Mouse (Mus musculus) embryo, embryonic 11 days (tissue): ENCODE measurements around the gene Usp9x.
A peak's percentile ranks its signal among the peaks of the same experiment; 100 is the strongest.

Source experiments
- DNase-seq: peaks from one replicate; pipeline ENCODE4 v3.0.0-alpha.2; 2015

Usp9x gene

DNA sequence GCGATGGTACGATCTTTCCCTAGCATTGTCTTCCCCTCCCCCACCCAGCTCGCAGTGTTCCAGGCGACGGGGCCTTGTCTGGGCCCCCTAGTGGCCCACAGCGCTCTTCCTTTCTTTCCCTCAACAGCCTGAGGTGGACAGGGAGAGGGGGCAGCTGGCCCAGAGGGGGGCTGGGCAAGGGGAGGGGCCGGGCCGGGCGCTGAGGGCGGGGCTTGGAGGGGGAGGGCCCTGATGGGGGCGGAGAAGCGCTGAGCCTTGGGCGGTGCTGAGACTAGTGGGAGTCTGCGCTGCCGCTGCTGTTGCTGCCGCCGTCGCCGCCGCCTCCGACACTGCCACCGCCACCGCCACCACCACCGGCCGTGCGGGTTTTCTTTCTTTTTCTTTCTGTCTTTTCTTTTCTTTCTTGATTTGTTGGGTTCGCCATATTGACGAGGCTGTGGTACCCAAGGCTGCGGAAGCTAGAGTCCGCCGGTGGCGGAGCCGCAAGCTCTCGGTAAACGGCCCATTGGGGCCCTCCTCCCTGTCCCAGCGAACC lies at the start of gene Usp9x:
TSS of gene Usp9x (plus strand) at position 258 of the 535 bp plus-strand sequence.
- peak; percentile 91 for DNase-seq

DNA sequence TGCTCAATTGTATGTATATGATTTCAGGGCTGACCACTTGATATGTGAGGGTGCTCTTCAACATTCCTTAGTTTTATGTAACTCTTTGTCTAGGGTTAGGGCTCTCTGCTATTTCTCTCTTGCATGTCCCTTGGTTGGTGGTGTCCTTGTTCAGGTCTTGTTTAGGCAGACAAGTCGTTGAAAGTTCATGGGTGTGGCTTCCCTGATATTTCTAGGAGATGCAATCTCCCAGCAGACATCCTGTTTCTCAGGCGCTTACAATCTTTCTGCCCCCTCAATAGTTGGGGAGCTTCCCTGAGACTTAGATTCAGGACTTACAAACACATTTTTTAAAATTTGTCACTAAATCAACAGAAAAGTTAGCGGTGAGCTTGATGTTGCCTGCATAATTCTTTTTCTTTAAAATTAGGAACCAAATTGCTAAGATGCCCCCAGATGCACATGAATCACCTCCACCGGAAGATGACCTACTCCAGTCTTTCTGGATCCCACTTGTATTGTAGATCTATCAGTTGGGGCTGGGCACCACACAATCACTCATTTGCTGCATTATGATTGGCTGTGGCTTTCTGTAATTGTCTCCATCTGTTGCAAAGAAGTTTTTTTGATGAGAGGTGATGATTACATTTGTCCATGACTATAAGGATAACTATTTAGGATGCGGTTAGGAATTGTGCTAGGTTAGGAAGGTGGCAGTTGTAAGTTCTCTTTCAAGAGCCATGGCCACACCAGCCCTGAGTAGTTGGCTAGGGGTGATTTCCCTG lies 48.6 kb upstream of the Usp9x start:
- no peak for DNase-seq

GRCm38 (mm10) chrX:13024539-13025202 lies 46.6 kb upstream of the Usp9x start:
- no peak for DNase-seq

DNA sequence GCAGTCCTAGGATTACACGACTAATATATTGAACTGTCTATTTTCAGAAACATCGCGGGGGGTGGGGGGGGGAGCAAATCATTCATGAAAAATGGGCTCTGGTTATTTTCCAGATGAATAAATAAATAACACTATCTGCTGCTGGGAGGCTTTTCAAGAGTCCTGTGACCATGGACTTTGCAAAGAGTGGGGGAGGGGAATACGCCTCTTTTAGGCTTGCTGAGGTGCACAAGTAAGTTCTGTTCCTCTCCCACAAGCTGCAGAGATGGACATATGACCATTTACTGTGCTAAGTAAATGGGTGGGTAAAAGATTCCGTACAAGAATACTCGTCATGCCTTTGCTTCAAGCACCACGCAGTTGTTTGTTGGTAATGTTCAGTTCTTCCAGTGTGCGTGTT lies 46.0 kb upstream of the Usp9x start:
- no peak for DNase-seq

- DNase-seq: no peak
Observed at GRCm38 (mm10) chrX:13028156-13028555, 43.1 kb upstream of the Usp9x start.

- no peak for DNase-seq
Observed at GRCm38 (mm10) chrX:13029996-13030395, 41.3 kb upstream of the Usp9x start.

- DNase-seq: no peak
Observed at GRCm38 (mm10) chrX:13037085-13037484, 34.2 kb upstream of the Usp9x start.

- no peak for DNase-seq
Observed at GRCm38 (mm10) chrX:13039211-13039610, 32.1 kb upstream of the Usp9x start.

DNA sequence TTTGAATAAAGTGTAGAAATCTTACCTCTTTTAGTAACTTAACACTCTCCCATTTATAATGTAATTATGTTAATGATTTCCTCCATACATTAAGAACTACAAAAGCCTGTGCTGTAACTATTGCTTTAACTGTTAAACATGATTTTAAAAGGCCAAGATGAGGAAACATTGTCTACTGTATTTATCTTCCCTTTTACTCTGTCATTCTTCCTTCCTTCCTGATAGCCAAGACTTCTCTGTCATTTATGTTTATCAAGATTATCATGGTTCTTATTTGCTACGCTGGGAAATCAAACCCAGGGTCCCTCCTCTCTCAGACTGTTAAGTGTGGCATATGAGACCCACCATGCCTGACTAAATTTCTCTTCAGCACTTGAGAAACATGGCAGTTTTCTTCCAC lies 30.9 kb upstream of the Usp9x start:
- no peak for DNase-seq

DNA sequence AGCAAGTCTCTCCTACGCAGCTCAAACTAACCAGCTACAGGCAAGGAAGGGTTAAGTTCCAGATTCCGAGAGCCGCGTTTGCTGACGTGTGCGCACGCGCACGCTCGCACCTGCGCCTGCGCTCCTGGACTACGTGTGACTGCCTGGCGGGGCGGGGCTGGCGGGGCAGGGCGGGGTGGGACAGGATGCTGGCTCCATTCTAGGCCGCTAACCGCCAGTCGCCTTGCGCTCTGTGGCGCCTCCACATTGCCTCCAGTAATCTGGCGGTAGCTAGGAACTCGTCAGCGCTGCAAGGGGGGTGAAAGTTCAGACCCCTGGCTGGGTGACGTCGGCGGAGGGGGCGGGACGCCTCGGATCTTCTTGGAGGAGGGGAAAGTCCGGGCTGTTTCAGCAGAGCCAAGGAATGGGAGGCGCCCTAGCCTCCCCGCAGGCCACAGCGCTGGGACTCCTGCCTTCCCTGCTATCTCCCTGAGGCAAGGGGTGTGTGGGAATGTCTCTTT lies 29.6 kb upstream of the Usp9x start:
- peak; percentile 92 for DNase-seq

GRCm38 (mm10) chrX:13043780-13044179 lies 27.5 kb upstream of the Usp9x start:
- DNase-seq: no peak

GRCm38 (mm10) chrX:13044666-13045065 lies 26.6 kb upstream of the Usp9x start:
- DNase-seq: no peak

- DNase-seq: no peak
Observed at GRCm38 (mm10) chrX:13046893-13047435, 24.3 kb upstream of the Usp9x start.

DNA sequence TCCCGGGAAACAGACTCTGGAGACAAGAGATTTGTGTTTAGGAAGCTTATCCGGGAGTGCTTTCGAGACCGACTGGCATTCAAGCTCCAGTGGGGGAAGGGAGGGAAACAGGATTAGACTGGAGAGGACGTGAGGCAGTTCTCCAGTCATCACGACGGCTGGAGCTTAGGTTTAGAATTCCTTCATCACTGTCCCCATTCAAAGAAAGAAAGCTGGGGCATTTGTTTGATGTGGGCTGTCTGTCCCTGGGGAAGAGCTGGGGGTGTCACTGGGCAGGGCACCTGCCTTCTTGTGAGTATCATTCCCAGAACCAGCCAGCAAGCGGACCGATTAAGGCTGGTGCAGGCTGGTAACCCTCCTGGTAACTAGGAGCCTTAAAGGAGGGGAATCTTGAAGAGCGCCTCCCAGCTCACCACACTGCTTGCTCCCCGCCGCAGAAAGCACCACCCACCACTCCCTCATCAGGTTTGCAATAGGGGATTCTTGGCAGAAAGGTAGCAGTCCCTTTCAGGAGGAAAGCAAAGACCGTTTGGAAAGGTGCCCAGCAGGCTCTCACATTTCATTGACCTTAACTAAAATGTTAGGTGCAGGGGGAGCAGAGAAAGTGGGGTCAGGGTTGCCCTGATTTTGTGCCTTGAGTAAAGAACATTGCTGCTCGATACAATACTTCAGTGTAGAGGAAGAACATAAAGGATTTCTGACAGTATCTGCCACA lies 23.5 kb upstream of the Usp9x start:
- peak; percentile 70 for DNase-seq

GRCm38 (mm10) chrX:13054612-13055011 lies 16.7 kb upstream of the Usp9x start:
- DNase-seq: no peak

GRCm38 (mm10) chrX:13061961-13062360 lies 9.3 kb upstream of the Usp9x start:
- DNase-seq: no peak

- DNase-seq: no peak
Observed at GRCm38 (mm10) chrX:13064273-13064925, 6.9 kb upstream of the Usp9x start.

DNA sequence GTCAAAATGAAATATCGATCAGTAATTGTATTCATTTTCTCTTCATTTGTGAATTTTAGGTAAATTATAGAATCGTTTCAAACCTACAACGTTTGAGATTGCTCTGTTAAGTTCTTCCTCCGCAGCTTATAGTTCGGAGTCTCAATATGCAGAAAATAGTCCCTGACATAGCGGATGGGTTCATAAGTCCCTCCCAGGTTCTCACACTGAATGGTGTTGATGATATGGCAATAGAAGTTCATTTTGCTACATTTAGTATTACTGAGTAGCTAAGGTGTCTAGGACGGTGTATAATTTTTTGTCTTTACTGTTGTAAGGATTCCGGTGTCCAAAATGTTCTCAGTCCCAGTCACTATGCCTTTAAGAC lies 1.1 kb upstream of the Usp9x start:
- peak; percentile 35 for DNase-seq

DNA sequence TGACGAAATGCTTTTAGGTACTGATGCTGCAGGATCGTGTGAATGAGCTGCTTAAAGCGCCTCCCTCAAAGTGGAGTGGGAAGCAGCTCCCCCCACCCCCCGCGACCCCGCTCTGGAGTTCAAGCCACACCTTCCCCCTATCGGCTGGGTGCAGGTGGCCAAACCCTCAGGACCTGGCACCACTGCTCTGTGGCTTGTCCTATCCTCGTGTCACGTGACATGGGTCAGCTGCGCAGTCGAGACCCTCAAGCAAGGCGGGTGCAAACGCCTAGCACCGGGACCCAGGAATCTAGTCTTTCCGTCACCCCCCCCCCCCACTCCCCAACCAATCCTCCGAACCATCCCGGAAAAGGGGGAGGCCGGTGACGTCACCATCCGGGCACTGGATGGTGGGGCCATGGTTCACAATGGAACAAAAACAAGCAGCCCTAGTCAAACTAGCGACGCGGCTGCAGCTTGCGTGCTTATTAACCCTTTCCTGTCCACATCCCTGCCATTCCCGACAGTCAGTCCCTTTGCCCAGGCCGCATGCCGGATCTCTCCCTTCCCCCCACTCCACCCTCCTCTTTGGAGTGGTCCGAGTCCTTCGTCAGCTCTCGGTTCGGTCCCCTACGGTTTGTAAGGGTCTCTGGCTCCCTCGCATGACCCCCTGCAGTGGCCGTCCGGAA lies 591 bp upstream of the Usp9x start:
- DNase-seq: peak; percentile 92

DNA sequence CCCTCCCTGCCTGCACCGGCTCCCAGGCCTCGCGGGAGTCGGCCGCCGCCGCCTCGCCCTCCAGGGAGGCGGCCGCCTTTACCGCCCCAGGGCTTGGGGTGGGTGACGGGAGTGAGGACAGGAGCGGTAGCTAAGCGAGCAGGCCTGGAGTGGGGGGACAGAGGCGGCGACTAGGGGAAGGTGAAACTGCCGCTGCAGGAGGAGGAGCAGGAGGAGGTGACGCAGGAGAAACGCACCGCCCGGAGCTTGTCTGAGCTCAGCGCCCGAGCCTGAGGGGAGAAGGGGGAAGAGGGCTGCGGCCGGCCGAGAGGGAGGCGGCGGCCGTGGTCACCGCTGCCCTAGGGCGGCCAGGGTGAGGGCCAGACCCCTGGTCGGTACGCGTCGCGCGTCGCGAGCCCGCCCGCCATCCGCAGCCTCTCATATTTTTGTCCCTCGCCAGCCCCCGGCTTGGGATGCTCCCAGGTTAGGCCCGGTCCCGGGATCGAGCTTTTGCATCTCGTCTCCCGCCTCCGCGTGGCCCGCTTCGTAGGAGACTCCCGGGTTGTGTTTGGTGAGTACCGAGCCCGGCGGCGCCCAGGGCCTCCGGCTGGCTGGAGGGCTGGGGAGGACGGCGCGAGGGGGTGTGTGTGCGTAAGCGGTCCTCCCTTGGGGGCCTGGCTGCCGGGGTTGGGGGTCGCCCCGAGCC lies 620 bp downstream of the Usp9x start:
- peak; percentile 50 for DNase-seq

DNA sequence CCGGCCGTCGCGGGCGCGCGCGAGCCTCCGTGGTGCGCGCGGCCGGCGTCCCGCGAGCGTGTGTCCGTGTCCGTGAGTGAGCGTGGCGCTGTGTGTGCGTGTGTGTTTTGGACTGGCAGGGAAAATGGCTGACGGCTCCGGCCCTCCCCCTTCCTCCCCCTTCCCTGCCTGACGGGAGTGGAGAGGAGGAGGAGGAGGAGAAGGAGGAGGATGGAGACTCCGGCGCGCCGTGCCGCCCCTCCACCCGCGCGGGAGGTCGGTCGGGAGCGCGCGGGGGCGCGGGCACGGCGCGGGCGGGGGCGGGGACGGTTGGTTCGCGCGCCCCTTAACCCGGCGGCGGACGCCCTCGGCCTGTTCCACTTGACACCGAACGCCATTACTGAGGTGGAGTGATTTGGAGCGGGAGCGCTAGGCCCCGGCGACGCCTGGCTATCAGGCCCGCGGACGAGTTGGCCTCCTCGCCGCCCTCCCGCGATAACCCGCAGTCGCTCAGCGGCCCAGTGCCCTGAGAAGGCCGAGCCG lies 1.2 kb downstream of the Usp9x start:
- DNase-seq: peak; percentile 78
